ENCODE assay signal across 9 mouse cellular contexts in genomic region chr16:30540107-30541001, GRCm38 (mm10). TPM values are rescaled to one million over a fixed set of nuclear protein-coding genes. Genes with fewer than 3 reads are reported as not detected.
DNase-seq lines count a peak whose midpoint lies in the region; ATAC-seq and TF ChIP-seq lines count a peak whose summit lies in the region.
"Had no signal": no experiment of that assay in that cellular context is flagged by ENCODE, and none has a peak within 500 bp of the region (broad histone marks: within the 10 kb centered on the region; RNA-seq: fewer than 3 reads in every experiment).

No protein-coding gene starts in this region.

- WGBS in heart, embryonic 12.5 days = 51% methylated on average over 20 of the region's 20 CpGs
- WGBS in lung, adult 2 months = 83% methylated on average over 20 of the region's 20 CpGs
- 69% methylated on average over 20 of the region's 20 CpGs for WGBS in hindbrain, embryonic 16.5 days
- 77% methylated on average over 20 of the region's 20 CpGs for WGBS in olfactory bulb, adult 2 months
- 63% methylated on average over 20 of the region's 20 CpGs for WGBS in liver, embryonic 11.5 days

- H3K9me3 ChIP-seq in heart, embryonic 12.5 days (replicated peaks) = no peaks in the 10 kb centered on the region
- H3K9me3 ChIP-seq in hindbrain, embryonic 16.5 days (ENCODE audit: control insufficient read depth, low read length) = no peaks in the 10 kb centered on the region
- H3K9me3 ChIP-seq in liver, embryonic 11.5 days (ENCODE audit: control insufficient read depth, low read length) = no peaks in the 10 kb centered on the region

- peak overlapping the region; percentile 90 for H3K27ac ChIP-seq in heart, embryonic 12.5 days (ENCODE audit: poor library complexity, severe bottlenecking)
- H3K27ac ChIP-seq in hindbrain, embryonic 16.5 days (ENCODE audit: low read depth, low read length) = no peak overlapping the region
- 0 out of 2 replicates have a peak overlapping the region, but pooled peaks have one; percentile 4 for H3K27ac ChIP-seq in olfactory bulb, adult 2 months (ENCODE audit: insufficient read depth, low read depth, low read length)
- no peak overlapping the region for H3K27ac ChIP-seq in liver, embryonic 11.5 days (ENCODE audit: low read depth, low read length)

- peak overlapping the region; percentile 50 for H3K4me2 ChIP-seq in heart, embryonic 12.5 days
- H3K4me2 ChIP-seq in hindbrain, embryonic 16.5 days (ENCODE audit: low read length) = no peak overlapping the region; the same call in 1 of the 2 replicates
- H3K4me2 ChIP-seq in liver, embryonic 11.5 days = no peak overlapping the region; the same call in 1 of the 2 replicates

- peak overlapping the region; percentile 15; the same call in 1 of the 2 replicates for H3K4me3 ChIP-seq in heart, embryonic 12.5 days
- peak overlapping the region; percentile 1 for H3K4me3 ChIP-seq in lung, adult 2 months (replicated peaks; ENCODE audit: extremely low read depth, low read depth, low read length)
- H3K4me3 ChIP-seq in hindbrain, embryonic 16.5 days (ENCODE audit: low read length) = no peak overlapping the region
- no peak overlapping the region for H3K4me3 ChIP-seq in olfactory bulb, adult 2 months (ENCODE audit: insufficient read depth, low read depth, low read length)
- H3K4me3 ChIP-seq in liver, embryonic 11.5 days (ENCODE audit: low read depth, low read length) = no peak overlapping the region

- intact Hi-C loops in heart, postnatal 10 days (cut with DNase I) = no loop called here

- peak overlapping the region; percentile 57 for H3K9ac ChIP-seq in heart, embryonic 12.5 days
- no peak overlapping the region for H3K9ac ChIP-seq in hindbrain, embryonic 16.5 days (ENCODE audit: low read depth, low read length)
- no peak overlapping the region for H3K9ac ChIP-seq in liver, embryonic 11.5 days (ENCODE audit: low read depth, low read length)

- TF ChIP-seq CTCF in lung, adult 2 months (IDR thresholded peaks at IDR 0.05; ENCODE audit: insufficient read depth, low read length) = no peak
- TF ChIP-seq CTCF in olfactory bulb, adult 2 months (IDR thresholded peaks at IDR 0.05; ENCODE audit: insufficient read depth, low read depth, low read length) = no peak

- ATAC-seq in heart, embryonic 12.5 days (ENCODE audit: insufficient number of reproducible peaks, low FRiP score) = peak; percentile 66
- peak; percentile 43 for ATAC-seq in hindbrain, embryonic 16.5 days
- no peak; the same call in 1 of the 2 replicates for ATAC-seq in liver, embryonic 11.5 days (replicated peaks; ENCODE audit: low FRiP score)

- peaks cover 46% of the 10 kb centered on the region for H3K4me1 ChIP-seq in heart, embryonic 12.5 days (replicated peaks)
- no peaks in the 10 kb centered on the region; the same call in 1 of the 2 replicates for H3K4me1 ChIP-seq in lung, adult 2 months (ENCODE audit: control insufficient read depth, insufficient read depth, low read length)
- no peaks in the 10 kb centered on the region for H3K4me1 ChIP-seq in hindbrain, embryonic 16.5 days (ENCODE audit: control insufficient read depth, insufficient read depth, low read depth, low read length)
- H3K4me1 ChIP-seq in olfactory bulb, adult 2 months (ENCODE audit: control insufficient read depth, insufficient read depth, low read length) = peaks cover 6% of the 10 kb centered on the region; the same call in 1 of the 2 replicates
- H3K4me1 ChIP-seq in liver, embryonic 11.5 days (replicated peaks; ENCODE audit: control insufficient read depth, insufficient read depth, low read length) = no peaks in the 10 kb centered on the region

- peaks cover 28% of the 10 kb centered on the region for H3K36me3 ChIP-seq in heart, embryonic 12.5 days
- H3K36me3 ChIP-seq in hindbrain, embryonic 16.5 days (ENCODE audit: control insufficient read depth, insufficient read depth, low read length) = peaks cover 11% of the 10 kb centered on the region
- no peaks in the 10 kb centered on the region for H3K36me3 ChIP-seq in liver, embryonic 11.5 days (ENCODE audit: control insufficient read depth, insufficient read depth, low read length)

- no peak for DNase-seq in heart, postnatal 10 days
- no peak for DNase-seq in lung, adult 2 months
- DNase-seq in lung, postnatal 36 days = no peak
- no peak for DNase-seq in retina, postnatal 1 day
- DNase-seq in liver, embryonic 11.5 days (ENCODE audit: low spot score) = no peak

- no peak for TF ChIP-seq POLR2A in lung, adult 2 months (IDR thresholded peaks at IDR 0.05; ENCODE audit: borderline replicate concordance, extremely low read depth, low read depth, low read length)
- no peak for TF ChIP-seq POLR2A in olfactory bulb, adult 2 months (IDR thresholded peaks at IDR 0.05; ENCODE audit: insufficient read depth, low read depth, low read length)

- H3K27me3 ChIP-seq in heart, embryonic 12.5 days (replicated peaks) = no peaks in the 10 kb centered on the region
- H3K27me3 ChIP-seq in hindbrain, embryonic 16.5 days (replicated peaks; ENCODE audit: control insufficient read depth, insufficient read depth, low read length) = no peaks in the 10 kb centered on the region
- peaks cover 4% of the 10 kb centered on the region; the same call in 1 of the 2 replicates for H3K27me3 ChIP-seq in liver, embryonic 11.5 days (replicated peaks; ENCODE audit: control insufficient read depth, insufficient read depth, low read length)

RNA-seq across cellular contexts. Expression of gene Tmem44, which starts 10.3 kb away (rescaled TPM):
- 23.8 and 26.9 TPM in 2 replicates for polyA plus RNA-seq in heart, embryonic 12.5 days (2016; fragmentation: Nextera tagmentation; extraction: Ambion mirVana)
- 10 to 100 TPM; 15.6 to 18.5 TPM for total RNA-seq in heart, postnatal 10 days (2021)
- polyA plus RNA-seq in lung, adult 2 months (2012; rRNA removed) = 55.5 and 57.0 TPM in 2 replicates
- polyA plus RNA-seq in hindbrain, embryonic 16.5 days (2015; fragmentation: Nextera tagmentation; extraction: Ambion mirVana) = 67.5 and 72.3 TPM in 2 replicates
- not detected in 2 replicates for polyA plus RNA-seq in olfactory bulb, adult 2 months (2012; ENCODE audit: insufficient read depth, insufficient read length, low replicate concordance, missing spikeins)
- polyA plus RNA-seq in liver, embryonic 11.5 days (2014; fragmentation: Nextera tagmentation; extraction: Ambion mirVana) = 3.5 and 4.1 TPM in 2 replicates
- total RNA-seq: monocyte, adult 5-6 weeks had no signal

RNA-seq across cellular contexts. Expression of gene Lsg1, which starts 47.0 kb away (rescaled TPM):
- 42.9 and 48.1 TPM in 2 replicates for polyA plus RNA-seq in heart, embryonic 12.5 days (2016; fragmentation: Nextera tagmentation; extraction: Ambion mirVana)
- total RNA-seq in heart, postnatal 10 days (2021) = 10 to 100 TPM; 26.3 to 27.0 TPM
- polyA plus RNA-seq in lung, adult 2 months (2012; rRNA removed) = 8.0 and 11.5 TPM in 2 replicates
- 43.0 and 44.9 TPM in 2 replicates for polyA plus RNA-seq in hindbrain, embryonic 16.5 days (2015; fragmentation: Nextera tagmentation; extraction: Ambion mirVana)
- polyA plus RNA-seq in olfactory bulb, adult 2 months (2012; ENCODE audit: insufficient read depth, insufficient read length, low replicate concordance, missing spikeins) = not detected in 2 replicates
- 81.0 and 82.2 TPM in 2 replicates for polyA plus RNA-seq in liver, embryonic 11.5 days (2014; fragmentation: Nextera tagmentation; extraction: Ambion mirVana)

RNA-seq across cellular contexts. Expression of gene Fam43a, which starts 59.2 kb away (rescaled TPM):
- polyA plus RNA-seq in heart, embryonic 12.5 days (2016; fragmentation: Nextera tagmentation; extraction: Ambion mirVana) = 14.5 and 15.4 TPM in 2 replicates
- total RNA-seq in heart, postnatal 10 days (2021) = 10 to 100 TPM; 40.3 to 46.5 TPM
- 46.2 and 54.7 TPM in 2 replicates for polyA plus RNA-seq in lung, adult 2 months (2012; rRNA removed)
- polyA plus RNA-seq in hindbrain, embryonic 16.5 days (2015; fragmentation: Nextera tagmentation; extraction: Ambion mirVana) = 18.3 and 22.0 TPM in 2 replicates
- polyA plus RNA-seq in olfactory bulb, adult 2 months (2012; ENCODE audit: insufficient read depth, insufficient read length, low replicate concordance, missing spikeins) = not detected in 2 replicates
- polyA plus RNA-seq in liver, embryonic 11.5 days (2014; fragmentation: Nextera tagmentation; extraction: Ambion mirVana) = 6.2 and 7.2 TPM in 2 replicates

Comparison
In these comparisons a context has a peak if more than half of its experiments do, and no peak if none do; other contexts are left out.
1. H3K27ac ChIP-seq: peak in heart, embryonic 12.5 days (single experiment) and olfactory bulb, adult 2 months (single experiment); none in hindbrain, embryonic 16.5 days (single experiment) and liver, embryonic 11.5 days (single experiment).
2. H3K4me3 ChIP-seq: peak in heart, embryonic 12.5 days (single experiment) and lung, adult 2 months (single experiment); none in hindbrain, embryonic 16.5 days (single experiment), olfactory bulb, adult 2 months (single experiment) and liver, embryonic 11.5 days (single experiment).